Mouse (Mus musculus) liver, postnatal 0 days (tissue): ENCODE results near the gene Zc3h7b. TPM values are rescaled to one million over a fixed set of nuclear protein-coding genes. Genes with fewer than 3 reads are reported as not detected.

Experiments
- ATAC-seq: fragments of 200-750 bp; cut with Nextera tagmentation; 2 replicates; pipeline ENCODE4 v1.8.0; 2017; ENCODE audit warnings: mild to moderate bottlenecking, moderate library complexity
- DNase-seq: peaks from one replicate; pipeline ENCODE4 v3.0.0-alpha.2; 2016
- H3K27ac ChIP-seq: fragments of 300-500 bp; sonication (generic); 2 replicates; pipeline ENCODE4 v1.5.1; 2014; ENCODE audit warnings: antibody characterized with exemption, moderate library complexity, mild to moderate bottlenecking, low read depth
- H3K27me3 ChIP-seq: fragments of 300-500 bp; sonication (generic); 2 replicates; pipeline ENCODE4 v1.6.1; 2014; ENCODE audit warnings: low read length, control low read depth, mixed read lengths; ENCODE audit not compliant: insufficient read depth
- H3K36me3 ChIP-seq: fragments of 300-500 bp; sonication (generic); replicated peaks from 2 replicates; pipeline ENCODE4 v1.6.1; 2014; ENCODE audit warnings: mild to moderate bottlenecking, control low read depth, low read length, moderate library complexity, mixed read lengths; ENCODE audit not compliant: insufficient read depth
- H3K4me1 ChIP-seq: fragments of 300-500 bp; sonication (generic); 2 replicates; pipeline ENCODE4 v1.6.1; 2014; ENCODE audit warnings: antibody characterized with exemption, mild to moderate bottlenecking, control low read depth; ENCODE audit not compliant: insufficient read depth
- H3K4me2 ChIP-seq: fragments of 300-500 bp; sonication (generic); 2 replicates; pipeline ENCODE4 v1.6.1; 2014; ENCODE audit warnings: low read depth, mild to moderate bottlenecking, low read length, moderate library complexity, mixed read lengths
- H3K4me3 ChIP-seq: fragments of 300-500 bp; sonication (generic); 2 replicates; pipeline ENCODE4 v1.5.1; 2014; ENCODE audit warnings: low read depth, low read length
- H3K9ac ChIP-seq: fragments of 300-500 bp; sonication (generic); replicated peaks from 2 replicates; pipeline ENCODE4 v1.6.1; 2014; ENCODE audit warnings: mild to moderate bottlenecking, moderate library complexity
- H3K9me3 ChIP-seq: fragments of 300-500 bp; sonication (generic); 2 replicates; pipeline ENCODE4 v1.6.1; 2016; ENCODE audit warnings: mild to moderate bottlenecking, control low read depth, low read length, mixed read lengths
- CTCF ChIP-seq: sonication (generic); IDR thresholded peaks from 2 replicates; pipeline ENCODE4 v1.5.1; 2016; ENCODE audit warnings: antibody characterized with exemption, low read depth
- EP300 ChIP-seq: IDR thresholded peaks from 2 replicates; pipeline ENCODE4 v1.6.1; 2016; ENCODE audit warnings: antibody characterized with exemption, low read depth, mild to moderate bottlenecking
- WGBS: fragments of 180-500 bp; shearing (Covaris S2); extraction: QIAGEN DNeasy Blood & Tissue Kit; methylation state at CpG from one replicate; pipeline ENCODE4 v1.1.7; 2014; ENCODE audit not compliant: insufficient replicate concordance; 5-methylcytosine and 5-hydroxymethylcytosine counted together
- polyA plus RNA-seq: library from polyadenylated mRNA; unstranded; fragments of >200 nt; fragmentation: Nextera tagmentation; extraction: Ambion mirVana; gene quantifications from 2 replicates; pipeline ENCODE4 v1.2.1, GENCODE M21; 2015

The Zc3h7b gene
- polyA plus RNA-seq, 1 experiment from 2014 or later: 4.2 TPM

DNA sequence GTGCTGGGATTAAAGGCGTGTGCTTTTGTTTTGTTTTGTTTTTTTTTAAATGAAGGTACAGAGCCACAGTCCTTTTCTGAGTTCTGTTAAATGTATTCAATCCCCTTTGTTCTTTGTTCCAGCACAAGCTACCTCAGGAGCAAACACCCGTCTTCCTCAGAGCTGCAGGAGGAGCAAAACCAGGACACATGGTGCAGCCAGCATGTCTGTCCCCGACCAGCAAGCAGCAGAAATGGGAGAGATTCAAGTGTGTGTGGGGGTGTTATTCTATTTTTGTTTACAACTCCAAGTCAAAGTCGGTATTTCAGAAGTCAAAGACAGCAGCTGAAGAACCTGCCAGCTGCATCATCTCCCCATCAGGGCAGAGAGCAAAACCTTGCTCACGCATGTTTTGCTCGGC lies 31.1 kb upstream of the Zc3h7b start:
- 90% methylated on average over 6 of the region's 6 CpGs for WGBS
- no peak overlapping the region for H3K4me2 ChIP-seq
- no peak overlapping the region for H3K27ac ChIP-seq
- H3K9ac ChIP-seq: no peak overlapping the region
- peaks cover 89% of the 10 kb centered on the region for H3K36me3 ChIP-seq
- no peaks in the 10 kb centered on the region for H3K27me3 ChIP-seq
- H3K4me3 ChIP-seq: no peak overlapping the region
- TF ChIP-seq EP300: no peak
- TF ChIP-seq CTCF: no peak
- DNase-seq (no peak), ATAC-seq (no peak)
- H3K4me1 ChIP-seq: peaks cover 4% of the 10 kb centered on the region; the same call in 1 of the 2 replicates
- H3K9me3 ChIP-seq: no peaks in the 10 kb centered on the region

DNA sequence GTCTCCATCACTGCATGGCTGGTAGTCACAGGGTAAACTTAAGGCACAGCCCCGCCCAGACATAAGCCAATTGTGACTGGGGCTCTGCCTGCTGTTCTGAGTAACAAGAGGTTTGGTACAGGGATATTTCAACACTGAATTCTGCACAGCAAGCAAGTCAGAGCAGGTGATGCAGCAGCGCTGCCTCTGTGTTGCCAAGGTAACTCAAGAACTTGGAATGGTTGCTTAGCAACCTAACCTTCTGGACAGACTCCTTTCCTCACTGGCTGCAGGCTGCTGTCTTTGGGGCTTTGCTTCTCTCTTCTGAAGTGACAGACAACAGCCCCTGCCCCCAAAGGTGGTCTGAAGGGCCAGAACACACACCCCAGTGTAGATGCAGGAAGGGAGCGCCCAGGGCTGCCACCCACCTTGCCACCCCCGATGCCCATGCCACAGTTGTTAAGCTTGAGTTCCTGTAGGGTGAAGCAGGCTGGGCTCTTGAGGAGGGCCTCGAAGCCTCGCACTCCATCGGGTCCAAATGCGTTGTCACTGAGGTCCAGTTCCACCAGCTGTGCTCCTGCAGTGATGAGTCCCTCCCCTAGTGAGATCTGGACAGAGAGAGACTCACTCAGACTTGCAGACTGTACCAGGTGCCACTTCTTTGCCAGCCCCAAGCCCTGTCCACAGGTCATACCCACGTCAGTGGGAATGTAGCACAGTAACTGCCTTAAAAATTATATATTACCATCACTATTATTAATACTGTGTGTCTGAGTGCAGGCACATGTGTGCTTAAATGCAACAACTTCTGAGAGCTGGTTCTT lies 26.3 kb upstream of the Zc3h7b start:
- H3K36me3 ChIP-seq: peaks cover 93% of the 10 kb centered on the region
- TF ChIP-seq EP300: no peak
- TF ChIP-seq CTCF: no peak

DNA sequence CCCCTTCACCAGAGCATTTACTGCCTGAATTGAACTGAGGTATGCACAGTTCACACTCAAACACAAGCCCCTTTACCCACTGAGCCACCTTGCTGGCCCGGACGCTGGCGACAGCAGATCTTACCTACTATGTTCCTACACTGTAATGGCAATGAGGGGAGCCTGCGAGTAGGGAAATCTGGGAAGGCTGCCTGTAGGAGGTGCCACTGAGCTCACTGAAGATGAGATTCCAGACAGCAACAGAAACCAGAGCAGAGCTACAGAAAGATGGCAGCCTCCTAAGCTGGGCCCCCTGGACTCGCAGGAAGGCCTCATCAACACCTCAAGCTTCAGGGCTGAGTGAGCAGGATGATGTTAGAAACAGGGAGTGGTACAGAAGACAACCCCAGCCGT lies 25.7 kb upstream of the Zc3h7b start:
- H3K27me3 ChIP-seq: no peaks in the 10 kb centered on the region
- no peak overlapping the region for H3K9ac ChIP-seq
- TF ChIP-seq CTCF: peak; percentile 26; the same call in 1 of the 2 replicates
- no peak for TF ChIP-seq EP300
- H3K36me3 ChIP-seq: peaks cover 93% of the 10 kb centered on the region
- ATAC-seq (no peak), DNase-seq (no peak)
- no peaks in the 10 kb centered on the region for H3K9me3 ChIP-seq
- no peak overlapping the region for H3K27ac ChIP-seq
- H3K4me3 ChIP-seq: no peak overlapping the region
- no peak overlapping the region for H3K4me2 ChIP-seq
- no peaks in the 10 kb centered on the region for H3K4me1 ChIP-seq
- whole genome bisulfite sequencing: 89% methylated on average over 6 of the region's 6 CpGs

More for the DNA sequence above, 26.3 kb upstream of the Zc3h7b start:
- no peak overlapping the region for H3K9ac ChIP-seq
- DNase-seq (no peak), ATAC-seq (peak; percentile 38; the same call in 1 of the 2 replicates)
- no peaks in the 10 kb centered on the region for H3K27me3 ChIP-seq
- H3K4me2 ChIP-seq: no peak overlapping the region
- H3K27ac ChIP-seq: no peak overlapping the region
- WGBS: 93% methylated on average over 9 of the region's 9 CpGs
- no peaks in the 10 kb centered on the region for H3K9me3 ChIP-seq
- H3K4me1 ChIP-seq: no peaks in the 10 kb centered on the region
- no peak overlapping the region for H3K4me3 ChIP-seq

DNA sequence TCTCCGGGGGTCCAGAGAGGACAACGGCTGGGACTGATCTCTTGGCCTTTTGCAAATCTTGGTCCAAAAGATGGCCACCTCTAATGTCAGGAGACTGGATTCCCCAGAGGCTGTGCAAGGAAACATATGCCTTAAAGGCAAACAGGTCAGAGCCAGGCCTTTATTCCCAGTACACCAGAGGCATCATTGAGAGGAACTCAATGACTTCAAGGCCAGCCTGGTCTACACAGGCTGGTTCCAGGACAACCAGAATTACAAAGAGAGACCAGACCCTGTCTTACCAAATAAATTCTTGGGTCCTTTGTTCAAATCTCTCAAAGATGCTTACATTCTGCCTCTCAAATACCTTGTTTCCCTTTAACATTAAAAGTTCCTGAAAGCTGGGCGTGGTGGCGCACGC lies 22.5 kb upstream of the Zc3h7b start:
- Histone ChIP-seq H3K27me3 (no peaks in the 10 kb centered on the region), H3K4me1 (no peaks in the 10 kb centered on the region; the same call in 1 of the 2 replicates), H3K9me3 (no peaks in the 10 kb centered on the region), H3K4me3 (no peak overlapping the region), H3K9ac (no peak overlapping the region), H3K4me2 (no peak overlapping the region), H3K27ac (no peak overlapping the region), H3K36me3 (peaks cover 82% of the 10 kb centered on the region)
- 89% methylated on average over 5 of the region's 5 CpGs for WGBS
- no peak for DNase-seq
- no peak for TF ChIP-seq EP300
- TF ChIP-seq CTCF: no peak
- ATAC-seq: no peak

DNA sequence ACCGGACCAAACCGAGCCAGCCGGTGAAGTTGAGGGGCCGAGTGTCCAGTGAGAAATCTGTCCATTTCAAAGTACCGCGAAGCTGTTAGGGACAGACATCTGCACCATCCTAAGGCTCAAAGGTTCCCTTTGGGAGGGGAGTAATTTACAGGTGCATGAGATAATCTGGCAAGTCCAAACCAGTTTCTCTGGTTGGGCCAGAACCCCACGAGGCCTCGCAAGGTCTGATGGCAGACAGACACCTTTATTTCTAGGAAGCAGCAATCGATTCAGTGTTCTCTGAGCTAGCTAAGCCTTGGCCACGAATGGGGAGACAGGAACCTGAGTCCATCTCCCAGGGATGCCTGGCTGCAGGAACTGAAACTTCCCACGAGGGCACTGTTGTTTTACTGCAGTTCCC lies 21.2 kb upstream of the Zc3h7b start:
- H3K36me3 ChIP-seq: peaks cover 73% of the 10 kb centered on the region
- peaks cover 12% of the 10 kb centered on the region for H3K4me1 ChIP-seq
- no peak overlapping the region for H3K4me3 ChIP-seq
- no peak overlapping the region for H3K9ac ChIP-seq
- H3K4me2 ChIP-seq: no peak overlapping the region
- H3K27me3 ChIP-seq: no peaks in the 10 kb centered on the region
- ATAC-seq (no peak), DNase-seq (no peak)
- no peaks in the 10 kb centered on the region for H3K9me3 ChIP-seq
- no peak for TF ChIP-seq CTCF
- TF ChIP-seq EP300: no peak
- no peak overlapping the region for H3K27ac ChIP-seq
- 91% methylated on average over 11 of the region's 11 CpGs for WGBS

DNA sequence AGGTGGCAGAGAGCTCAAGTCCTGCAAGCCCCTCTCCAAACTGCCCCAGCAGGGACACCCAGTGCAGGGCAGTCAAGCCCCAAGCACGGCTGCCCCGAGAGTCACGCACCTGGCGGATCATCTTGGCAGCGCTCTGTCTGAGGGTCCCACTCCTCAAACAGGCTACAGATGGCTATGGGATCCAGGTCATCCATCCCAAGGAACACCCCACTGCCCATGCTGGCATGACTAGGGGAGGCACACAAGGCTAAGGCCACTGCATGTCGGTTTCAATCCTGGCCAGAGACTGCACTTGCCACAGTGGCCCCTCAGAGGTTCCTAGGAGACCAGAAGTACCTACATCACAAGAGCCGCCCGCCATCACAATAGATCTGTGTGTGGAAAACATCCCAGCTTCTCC lies 18.9 kb upstream of the Zc3h7b start:
- H3K27me3 ChIP-seq: no peaks in the 10 kb centered on the region
- no peak overlapping the region for H3K9ac ChIP-seq
- H3K4me1 ChIP-seq: peaks cover 14% of the 10 kb centered on the region
- H3K27ac ChIP-seq: no peak overlapping the region
- H3K36me3 ChIP-seq: peaks cover 50% of the 10 kb centered on the region
- WGBS: 97% methylated on average over 8 of the region's 8 CpGs
- H3K9me3 ChIP-seq: no peaks in the 10 kb centered on the region
- DNase-seq (no peak), ATAC-seq (no peak)
- TF ChIP-seq CTCF (no peak), EP300 (no peak)
- no peak overlapping the region for H3K4me2 ChIP-seq
- H3K4me3 ChIP-seq: no peak overlapping the region
